Mouse (Mus musculus) brain, embryonic 14.5 days (tissue): ENCODE results near the gene Hcls1.

Experiments
- CTCF ChIP-seq: fragments of 200-500 bp; IDR thresholded peaks from 2 replicates; pipeline ENCODE4 v1.5.1; 2012; ENCODE audit warnings: inconsistent platforms, mild to moderate bottlenecking, moderate library complexity, borderline replicate concordance; ENCODE audit not compliant: insufficient read depth, insufficient read length; ENCODE audit errors: extremely low read depth
- POLR2A ChIP-seq: fragments of 200-500 bp; IDR thresholded peaks from 2 replicates; pipeline ENCODE4 v1.6.1; 2012; ENCODE audit warnings: mild to moderate bottlenecking, inconsistent platforms, borderline replicate concordance; ENCODE audit not compliant: poor library complexity, insufficient read depth, insufficient read length, severe bottlenecking; ENCODE audit errors: extremely low read depth

DNA sequence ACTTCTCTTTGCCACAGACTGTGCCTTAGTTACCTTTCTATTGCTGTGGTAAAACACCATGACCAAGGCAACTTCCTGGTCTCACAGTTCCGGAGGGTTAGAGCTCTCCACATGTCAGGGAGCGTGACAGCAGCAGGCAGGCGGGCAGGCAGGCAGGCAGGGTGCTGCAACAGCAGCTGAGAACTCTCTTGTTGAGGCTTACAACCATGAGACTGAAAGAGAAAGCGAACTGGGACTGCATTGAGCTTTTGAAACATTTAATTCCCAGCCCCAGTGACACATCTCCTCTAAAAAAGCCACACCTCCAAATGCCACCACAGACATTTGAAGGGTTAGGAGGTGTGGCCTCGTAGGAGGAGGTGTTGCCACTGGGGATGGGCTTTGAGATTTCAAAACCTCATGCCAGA is 50.9 kb downstream of the Hcls1 start:
- TF ChIP-seq CTCF: no peak
- no peak for TF ChIP-seq POLR2A
